ENCODE assay signal across 10 mouse cellular contexts in genomic region chr6:102170913-102171312, GRCm38 (mm10).
A peak's percentile ranks its signal among the peaks of the same experiment; 100 is the strongest.
DNase-seq lines count a peak whose midpoint lies in the region; ATAC-seq and TF ChIP-seq lines count a peak whose summit lies in the region.
"Had no signal": no experiment of that assay in that cellular context is flagged by ENCODE, and none has a peak within 500 bp of the region (broad histone marks: within the 10 kb centered on the region; RNA-seq: fewer than 3 reads in every experiment).

No protein-coding gene starts in this region.

- no peak overlapping the region for H3K4me2 ChIP-seq in heart, embryonic 11.5 days
- H3K4me2 ChIP-seq in midbrain, postnatal 0 days (ENCODE audit: low read depth, low read length, poor library complexity, severe bottlenecking) = no peak overlapping the region
- H3K4me2 ChIP-seq in midbrain, embryonic 16.5 days (ENCODE audit: low read length) = no peak overlapping the region
- no peak overlapping the region for H3K4me2 ChIP-seq in midbrain, embryonic 15.5 days
- H3K4me2 ChIP-seq: embryonic facial prominence, embryonic 13.5 days; limb, embryonic 13.5 days had no signal

- intact Hi-C loops in heart, adult 2 months (cut with DNase I) = loop anchor here (5.0 kb wide), 1 partner anchor 391 kb away; no protein-coding TSS in a partner anchor

- no peaks in the 10 kb centered on the region for H3K27me3 ChIP-seq in heart, adult 2 months (ENCODE audit: control insufficient read depth, insufficient read depth, low read length)
- no peaks in the 10 kb centered on the region for H3K27me3 ChIP-seq in heart, embryonic 11.5 days (ENCODE audit: control insufficient read depth, insufficient read depth, low read length)
- H3K27me3 ChIP-seq in midbrain, postnatal 0 days (ENCODE audit: insufficient read depth, low read length) = no peaks in the 10 kb centered on the region
- H3K27me3 ChIP-seq in midbrain, embryonic 16.5 days (ENCODE audit: control insufficient read depth, insufficient read depth, low read depth, low read length) = no peaks in the 10 kb centered on the region
- no peaks in the 10 kb centered on the region for H3K27me3 ChIP-seq in midbrain, embryonic 15.5 days (replicated peaks)
- H3K27me3 ChIP-seq: embryonic facial prominence, embryonic 13.5 days; limb, embryonic 13.5 days had no signal

- 34% methylated on average over 6 of the region's 6 CpGs for WGBS in heart, adult 2 months
- whole genome bisulfite sequencing in heart, embryonic 11.5 days (ENCODE audit: insufficient replicate concordance) = 37% methylated on average over 6 of the region's 6 CpGs
- 46% methylated on average over 6 of the region's 6 CpGs for WGBS in midbrain, postnatal 0 days
- WGBS in midbrain, embryonic 16.5 days = 38% methylated on average over 6 of the region's 6 CpGs
- WGBS in midbrain, embryonic 15.5 days = 44% methylated on average over 6 of the region's 6 CpGs

- no peaks in the 10 kb centered on the region for H3K4me1 ChIP-seq in heart, adult 2 months (ENCODE audit: control insufficient read depth, insufficient read depth, low read length)
- no peaks in the 10 kb centered on the region for H3K4me1 ChIP-seq in heart, embryonic 11.5 days (ENCODE audit: control insufficient read depth, insufficient read depth, low read length)
- no peaks in the 10 kb centered on the region for H3K4me1 ChIP-seq in midbrain, postnatal 0 days (ENCODE audit: insufficient read depth, low read length)
- H3K4me1 ChIP-seq in midbrain, embryonic 16.5 days (ENCODE audit: control insufficient read depth, insufficient read depth, low read length) = no peaks in the 10 kb centered on the region
- H3K4me1 ChIP-seq in midbrain, embryonic 15.5 days = no peaks in the 10 kb centered on the region
- H3K4me1 ChIP-seq: embryonic facial prominence, embryonic 13.5 days; limb, embryonic 13.5 days had no signal

- no peak for DNase-seq in heart, adult 2 months
- peak; percentile 51 for DNase-seq in midbrain, postnatal 0 days (ENCODE audit: low spot score)
- DNase-seq in c-Kit-negative CD71-positive TER-119-positive erythroid progenitor cells, embryonic 14.5 days (ENCODE audit: low read depth, low spot score) = peak; percentile 2
- no peak for DNase-seq in kidney, adult 11 months

- H3K9me3 ChIP-seq in heart, embryonic 11.5 days (replicated peaks; ENCODE audit: control insufficient read depth, low read length) = no peaks in the 10 kb centered on the region
- H3K9me3 ChIP-seq in midbrain, postnatal 0 days (ENCODE audit: low read length) = no peaks in the 10 kb centered on the region
- 0 out of 2 replicates have a peak, but pooled peaks cover 2% of the 10 kb centered on the region for H3K9me3 ChIP-seq in midbrain, embryonic 16.5 days (replicated peaks; ENCODE audit: control insufficient read depth, low read length, poor library complexity, severe bottlenecking)
- H3K9me3 ChIP-seq in midbrain, embryonic 15.5 days = no peaks in the 10 kb centered on the region
- H3K9me3 ChIP-seq: embryonic facial prominence, embryonic 13.5 days; limb, embryonic 13.5 days had no signal

- H3K4me3 ChIP-seq in heart, adult 2 months = no peak overlapping the region
- H3K4me3 ChIP-seq in heart, embryonic 11.5 days (ENCODE audit: low read depth, low read length) = no peak overlapping the region
- no peak overlapping the region for H3K4me3 ChIP-seq in midbrain, postnatal 0 days (ENCODE audit: low read depth, low read length)
- no peak overlapping the region for H3K4me3 ChIP-seq in midbrain, embryonic 16.5 days (ENCODE audit: low read depth, low read length)
- no peak overlapping the region for H3K4me3 ChIP-seq in midbrain, embryonic 15.5 days
- H3K4me3 ChIP-seq: embryonic facial prominence, embryonic 13.5 days; limb, embryonic 13.5 days had no signal

- no peak for ATAC-seq in heart, embryonic 11.5 days (replicated peaks; ENCODE audit: insufficient number of reproducible peaks, low FRiP score, low TSS enrichment)
- no peak for ATAC-seq in midbrain, postnatal 0 days (ENCODE audit: low FRiP score)
- no peak for ATAC-seq in midbrain, embryonic 16.5 days
- ATAC-seq in megakaryocyte-erythroid progenitor cell, adult 5-6 weeks (replicated peaks; ENCODE audit: low FRiP score, low TSS enrichment, poor library complexity, severe bottlenecking) = peak; percentile 65; the same call in 1 of the 2 replicates
- no peak for ATAC-seq in midbrain, embryonic 15.5 days (replicated peaks)

- H3K9ac ChIP-seq in heart, adult 2 months (ENCODE audit: low read depth, low read length) = no peak overlapping the region
- no peak overlapping the region for H3K9ac ChIP-seq in heart, embryonic 11.5 days (ENCODE audit: low read depth, low read length)
- H3K9ac ChIP-seq in midbrain, postnatal 0 days (replicated peaks; ENCODE audit: low read length, poor library complexity, severe bottlenecking) = no peak overlapping the region
- no peak overlapping the region for H3K9ac ChIP-seq in midbrain, embryonic 16.5 days (ENCODE audit: low read depth, low read length)
- no peak overlapping the region for H3K9ac ChIP-seq in midbrain, embryonic 15.5 days
- H3K9ac ChIP-seq: embryonic facial prominence, embryonic 13.5 days; limb, embryonic 13.5 days had no signal

- no peak for TF ChIP-seq POLR2A in heart, adult 2 months (IDR thresholded peaks at IDR 0.05; ENCODE audit: insufficient read depth, low read depth, low read length)

- TF ChIP-seq CTCF in heart, adult 2 months (IDR thresholded peaks at IDR 0.05) = peak; percentile 69
- TF ChIP-seq CTCF in midbrain, postnatal 0 days (IDR thresholded peaks at IDR 0.05) = peak; percentile 74

- H3K79me2 ChIP-seq in heart, adult 2 months (replicated peaks; ENCODE audit: control insufficient read depth, insufficient read depth, low read length) = no peaks in the 10 kb centered on the region

- no peak for TF ChIP-seq EP300 in heart, adult 2 months (IDR thresholded peaks at IDR 0.05; ENCODE audit: insufficient read depth, low read depth, low read length)

- H3K27ac ChIP-seq in heart, adult 2 months = no peak overlapping the region
- H3K27ac ChIP-seq in heart, embryonic 11.5 days (ENCODE audit: low read depth, low read length) = no peak overlapping the region
- no peak overlapping the region for H3K27ac ChIP-seq in midbrain, postnatal 0 days (ENCODE audit: low read depth, low read length)
- H3K27ac ChIP-seq in midbrain, embryonic 16.5 days (ENCODE audit: low read length) = no peak overlapping the region
- H3K27ac ChIP-seq in midbrain, embryonic 15.5 days = no peak overlapping the region
- H3K27ac ChIP-seq: embryonic facial prominence, embryonic 13.5 days; limb, embryonic 13.5 days had no signal

- no peaks in the 10 kb centered on the region for H3K36me3 ChIP-seq in heart, adult 2 months (ENCODE audit: control insufficient read depth, insufficient read depth, low read length)
- no peaks in the 10 kb centered on the region for H3K36me3 ChIP-seq in heart, embryonic 11.5 days (ENCODE audit: control insufficient read depth, insufficient read depth, low read length)
- H3K36me3 ChIP-seq in midbrain, postnatal 0 days (ENCODE audit: insufficient read depth, low read length) = no peaks in the 10 kb centered on the region
- no peaks in the 10 kb centered on the region for H3K36me3 ChIP-seq in midbrain, embryonic 16.5 days (ENCODE audit: control insufficient read depth, insufficient read depth, low read length)
- H3K36me3 ChIP-seq in midbrain, embryonic 15.5 days (replicated peaks) = no peaks in the 10 kb centered on the region
- H3K36me3 ChIP-seq: embryonic facial prominence, embryonic 13.5 days; limb, embryonic 13.5 days had no signal

Comparison
In these comparisons a context has a peak if more than half of its experiments do, and no peak if none do; other contexts are left out.
1. DNase-seq: peak in midbrain, postnatal 0 days (single experiment) and c-Kit-negative CD71-positive TER-119-positive erythroid progenitor cells, embryonic 14.5 days (single experiment); none in heart, adult 2 months (0 of 2) and kidney, adult 11 months (single experiment).